Mouse (Mus musculus) forebrain, postnatal 0 days (tissue): ENCODE data around the gene Tex21. TPM values are rescaled to one million over a fixed set of nuclear protein-coding genes. Genes with fewer than 3 reads are reported as not detected.
A peak's percentile ranks its signal among the peaks of the same experiment; 100 is the strongest.

Source experiments
- ATAC-seq: fragments of 200-750 bp; cut with Nextera tagmentation; 2 replicates; pipeline ENCODE4 v1.8.0; 2017; ENCODE audit warnings: mild to moderate bottlenecking, moderate library complexity
- DNase-seq: peaks from one replicate; pipeline ENCODE4 v3.0.0-alpha.2; 2015
- H3K27ac ChIP-seq: fragments of 300-500 bp; sonication (generic); 2 replicates; pipeline ENCODE4 v1.5.1; 2014; ENCODE audit warnings: low read depth, mild to moderate bottlenecking, antibody characterized with exemption, low read length, moderate library complexity, mixed read lengths
- H3K27me3 ChIP-seq: fragments of 300-500 bp; sonication (generic); 2 replicates; pipeline ENCODE4 v1.6.1; 2014; ENCODE audit warnings: mild to moderate bottlenecking, low read length, mixed read lengths; ENCODE audit not compliant: insufficient read depth
- H3K36me3 ChIP-seq: fragments of 300-500 bp; sonication (generic); 2 replicates; pipeline ENCODE4 v1.6.1; 2014; ENCODE audit warnings: mild to moderate bottlenecking, moderate library complexity; ENCODE audit not compliant: insufficient read depth
- H3K4me1 ChIP-seq: fragments of 300-500 bp; sonication (generic); 2 replicates; pipeline ENCODE4 v1.6.1; 2014; ENCODE audit warnings: antibody characterized with exemption; ENCODE audit not compliant: insufficient read depth
- H3K4me2 ChIP-seq: fragments of 300-500 bp; sonication (generic); 2 replicates; pipeline ENCODE4 v1.6.1; 2014; ENCODE audit warnings: low read depth, mild to moderate bottlenecking, moderate library complexity
- H3K4me3 ChIP-seq: fragments of 300-500 bp; sonication (generic); 2 replicates; pipeline ENCODE4 v1.5.1; 2014; ENCODE audit warnings: low read depth, low read length, mixed read lengths
- H3K9ac ChIP-seq: fragments of 300-500 bp; sonication (generic); 2 replicates; pipeline ENCODE4 v1.6.1; 2014; ENCODE audit warnings: mild to moderate bottlenecking
- H3K9me3 ChIP-seq: fragments of 300-500 bp; sonication (generic); 2 replicates; pipeline ENCODE4 v1.6.1; 2016; ENCODE audit warnings: low read length
- CTCF ChIP-seq: sonication (generic); IDR thresholded peaks from 2 replicates; pipeline ENCODE4 v1.5.1; 2016; ENCODE audit warnings: antibody characterized with exemption, control low read depth, low read depth
- WGBS: fragments of 180-500 bp; shearing (Covaris S2); extraction: QIAGEN DNeasy Blood & Tissue Kit; methylation state at CpG from one replicate; pipeline ENCODE4 v1.1.7; 2014; 5-methylcytosine and 5-hydroxymethylcytosine counted together
- polyA plus RNA-seq: library from polyadenylated mRNA; unstranded; fragments of >200 nt; fragmentation: Nextera tagmentation; extraction: Ambion mirVana; gene quantifications from 2 replicates; pipeline ENCODE4 v1.2.1, GENCODE M21; 2015
- total RNA-seq: library from RNA; depleted of rRNA; stranded (reverse); fragments of >200 nt; gene quantifications from 2 replicates; pipeline ENCODE4 v1.2.3, GENCODE M21; 2014

The Tex21 gene
- total and polyA plus RNA-seq, 2 experiments from 2014 or later, result not detected

- no peak overlapping the region for H3K9ac ChIP-seq
- no peak overlapping the region for H3K27ac ChIP-seq
- TF ChIP-seq CTCF, result no peak
- no peaks in the 10 kb centered on the region for H3K27me3 ChIP-seq
- H3K9me3 ChIP-seq, result no peaks in the 10 kb centered on the region
- H3K4me1 ChIP-seq, result peaks cover 8% of the 10 kb centered on the region; the same call in 1 of the 2 replicates
- H3K36me3 ChIP-seq, result no peaks in the 10 kb centered on the region
- ATAC-seq (no peak), DNase-seq (no peak)
- WGBS, result 92% methylated on average over 4 of the region's 4 CpGs
- H3K4me3 ChIP-seq, result no peak overlapping the region
- H3K4me2 ChIP-seq, result no peak overlapping the region
Observed at GRCm38 (mm10) chr12:76261556-76261955, 15.0 kb upstream of the Tex21 start.

DNA sequence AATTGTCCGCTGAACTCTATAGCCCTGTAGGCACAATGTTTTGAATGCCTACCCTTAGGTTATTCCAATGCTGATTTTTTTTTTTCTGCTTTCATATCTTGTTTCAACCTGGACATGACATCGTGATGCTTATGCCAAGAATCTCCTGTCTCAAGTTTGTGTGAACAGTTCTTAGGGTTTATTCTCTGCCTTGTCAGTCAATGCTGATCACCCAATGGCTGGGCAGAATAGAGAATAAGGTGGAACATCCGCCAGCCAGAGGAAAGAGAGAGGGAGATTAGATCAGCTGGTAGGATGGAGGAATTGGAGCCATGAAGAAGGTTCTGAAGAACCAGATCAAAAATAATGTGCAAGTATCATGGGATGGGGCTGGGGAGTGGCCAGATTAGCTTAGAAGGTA, 14.1 kb upstream of the Tex21 start:
- no peaks in the 10 kb centered on the region for H3K36me3 ChIP-seq
- 90% methylated on average over 3 of the region's 3 CpGs for WGBS
- no peak overlapping the region for H3K9ac ChIP-seq
- no peak overlapping the region for H3K27ac ChIP-seq
- no peak for ATAC-seq
- no peak overlapping the region for H3K4me2 ChIP-seq
- no peaks in the 10 kb centered on the region for H3K27me3 ChIP-seq
- H3K4me3 ChIP-seq, result no peak overlapping the region
- TF ChIP-seq CTCF, result no peak
- H3K9me3 ChIP-seq, result no peaks in the 10 kb centered on the region
- peaks cover 14% of the 10 kb centered on the region; the same call in 1 of the 2 replicates for H3K4me1 ChIP-seq
- no peak for DNase-seq

DNA sequence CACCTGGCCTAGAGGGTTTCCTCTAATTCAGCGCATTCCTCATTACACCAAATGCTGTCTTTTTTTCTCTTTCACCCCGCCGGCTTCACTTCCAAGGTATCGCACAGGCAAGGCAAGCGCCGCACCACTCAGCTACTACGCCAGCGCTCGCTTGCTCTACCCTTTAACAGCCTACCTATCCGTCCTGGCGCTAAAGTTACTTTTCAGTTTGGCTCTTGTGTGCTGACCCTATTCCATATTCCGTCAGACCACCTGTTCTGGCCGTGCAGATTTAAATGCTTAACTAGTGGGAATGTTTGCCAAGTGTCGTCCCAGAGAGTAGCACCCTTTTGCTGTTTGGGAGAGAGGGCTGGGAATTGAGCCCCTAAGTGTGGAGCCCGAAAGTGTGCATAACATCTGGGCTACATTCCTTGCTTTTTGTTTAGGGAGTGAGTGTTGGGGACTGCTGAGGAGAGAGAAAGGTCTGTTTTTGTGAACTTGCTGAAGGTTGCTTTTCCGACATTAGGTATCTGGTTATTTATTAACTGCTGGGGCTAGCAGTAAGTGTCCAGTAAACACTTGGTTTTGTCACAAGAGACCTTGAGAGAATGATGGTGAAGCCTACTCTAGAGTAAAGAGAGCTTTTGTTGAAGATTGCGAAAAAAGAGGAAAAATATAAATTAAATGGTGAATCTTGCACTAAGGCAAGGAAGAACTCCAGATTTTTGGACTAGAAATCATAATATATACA, 9.7 kb upstream of the Tex21 start:
- Histone ChIP-seq H3K4me2 (peak overlapping the region; percentile 93), H3K9ac (peak overlapping the region; percentile 63), H3K9me3 (no peaks in the 10 kb centered on the region), H3K27me3 (no peaks in the 10 kb centered on the region), H3K4me3 (peak overlapping the region; percentile 63), H3K27ac (no peak overlapping the region; the same call in 1 of the 2 replicates), H3K36me3 (no peaks in the 10 kb centered on the region), H3K4me1 (peaks cover 14% of the 10 kb centered on the region; the same call in 1 of the 2 replicates)
- no peak for TF ChIP-seq CTCF
- no peak for ATAC-seq
- 7% methylated on average over 17 of the region's 17 CpGs for WGBS
- no peak for DNase-seq

GRCm38 (mm10) chr12:76255499-76255875, 8.9 kb upstream of the Tex21 start:
- Histone ChIP-seq H3K9ac (peak overlapping the region; percentile 63), H3K27me3 (no peaks in the 10 kb centered on the region), H3K27ac (peak overlapping the region; percentile 71), H3K4me2 (peak overlapping the region; percentile 93), H3K4me1 (peaks cover 14% of the 10 kb centered on the region; the same call in 1 of the 2 replicates), H3K36me3 (no peaks in the 10 kb centered on the region), H3K4me3 (peak overlapping the region; percentile 63), H3K9me3 (no peaks in the 10 kb centered on the region)
- WGBS, result under 1% methylated on average over 11 of the region's 11 CpGs
- DNase-seq (no peak), ATAC-seq (no peak)
- no peak for TF ChIP-seq CTCF

GRCm38 (mm10) chr12:76254725-76255498, 8.4 kb upstream of the Tex21 start, which contains the start of gene Mthfd1:
TSS of gene Mthfd1 (plus strand) at chr12:76255298.
- H3K4me3 ChIP-seq, result peak within 1 kb of the TSS; percentile 63
- H3K9ac ChIP-seq, result peak within 1 kb of the TSS; percentile 63
- DNase-seq (peak; percentile 98), ATAC-seq (peak; percentile 99)
- 2% methylated on average over 43 of the region's 43 CpGs for WGBS
- no peak for TF ChIP-seq CTCF
- H3K27me3 ChIP-seq, result no peaks in the 10 kb centered on the region
- H3K9me3 ChIP-seq, result no peaks in the 10 kb centered on the region
- peaks cover 14% of the 10 kb centered on the region; the same call in 1 of the 2 replicates for H3K4me1 ChIP-seq
- peak within 1 kb of the TSS; percentile 93 for H3K4me2 ChIP-seq
- peak within 1 kb of the TSS; percentile 85 for H3K27ac ChIP-seq
- no peaks in the 10 kb centered on the region for H3K36me3 ChIP-seq

DNA sequence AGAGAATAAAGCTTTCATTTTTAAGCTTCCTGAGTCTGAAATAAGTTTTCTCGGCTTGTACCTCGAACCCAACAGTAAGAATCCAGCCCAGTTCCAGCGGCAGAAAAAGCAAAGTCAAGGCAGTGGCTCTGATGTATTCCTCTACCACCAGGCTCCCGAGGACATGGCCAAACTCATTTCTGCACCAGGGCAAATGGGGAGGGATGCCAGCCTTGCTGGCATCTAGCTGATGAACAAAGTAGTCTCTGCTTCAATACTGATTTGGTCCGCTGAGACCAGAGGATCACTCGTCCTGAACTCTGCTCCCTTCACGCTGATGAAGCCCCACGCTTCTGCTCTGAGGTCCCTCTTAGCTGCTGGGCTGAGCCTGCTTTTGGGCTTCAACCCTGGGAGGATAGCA, 7.4 kb upstream of the Tex21 start:
- no peak for TF ChIP-seq CTCF
- no peak overlapping the region for H3K27ac ChIP-seq

DNA sequence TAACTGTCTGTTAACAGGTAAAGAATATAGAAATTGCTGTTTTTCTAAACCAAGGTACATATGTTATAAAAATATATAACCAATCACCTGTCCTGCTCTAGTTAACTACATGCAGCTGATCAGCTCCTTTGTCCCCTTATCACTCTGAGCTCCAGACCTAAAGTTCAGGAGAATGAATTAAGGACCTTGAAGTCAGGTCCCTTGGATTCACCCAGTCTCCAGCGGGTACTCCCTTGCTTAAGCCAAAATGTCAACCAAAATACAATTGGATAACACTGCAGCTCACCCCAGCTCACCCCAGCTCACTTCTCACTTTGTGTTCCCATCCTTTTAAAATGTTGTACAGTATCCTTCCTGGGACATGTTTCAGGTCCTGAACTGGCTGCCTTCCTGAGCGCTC, 7.0 kb upstream of the Tex21 start:
- Histone ChIP-seq H3K27ac (no peak overlapping the region), H3K9ac (no peak overlapping the region), H3K27me3 (no peaks in the 10 kb centered on the region), H3K36me3 (no peaks in the 10 kb centered on the region), H3K9me3 (no peaks in the 10 kb centered on the region), H3K4me2 (no peak overlapping the region), H3K4me3 (no peak overlapping the region), H3K4me1 (peaks cover 14% of the 10 kb centered on the region; the same call in 1 of the 2 replicates)
- 83% methylated on average over 2 of the region's 2 CpGs for WGBS
- ATAC-seq, result no peak
- no peak for TF ChIP-seq CTCF
- no peak for DNase-seq

More for the DNA sequence above, 7.4 kb upstream of the Tex21 start:
- no peak for ATAC-seq
- H3K4me1 ChIP-seq, result peaks cover 14% of the 10 kb centered on the region; the same call in 1 of the 2 replicates
- DNase-seq, result no peak
- 80% methylated on average over 8 of the region's 8 CpGs for WGBS
- no peak overlapping the region for H3K9ac ChIP-seq
- no peaks in the 10 kb centered on the region for H3K36me3 ChIP-seq
- no peaks in the 10 kb centered on the region for H3K27me3 ChIP-seq
- H3K9me3 ChIP-seq, result no peaks in the 10 kb centered on the region
- H3K4me2 ChIP-seq, result no peak overlapping the region
- H3K4me3 ChIP-seq, result no peak overlapping the region
